Mouse (Mus musculus): ENCODE measurements around the gene Tbca. TPM values are rescaled to one million over a fixed set of nuclear protein-coding genes. Genes with fewer than 3 reads are reported as not detected.

The Tbca gene
- total RNA-seq, 2 experiments from 2014 or later, result 147 to 149 TPM

- intact Hi-C loops (cut with DNase I), result loop anchor here (5.0 kb wide), 1 partner anchor 168 kb away; no protein-coding TSS in a partner anchor
- DNase-seq (ENCODE audit: low spot score in 2 of 2), result no peak
These were observed 86.1 kb downstream of the Tbca start for GRCm38 (mm10) chr13:94874656-94875395.

- DNase-seq (ENCODE audit: low spot score in 2 of 2), result no peak
- intact Hi-C loops (cut with DNase I), result no loop called here
These were observed 86.7 kb downstream of the Tbca start, which contains the start of gene Otp for GRCm38 (mm10) chr13:94875396-94875880. Otp (plus strand) TSS chr13:94875602.

GRCm38 (mm10) chr13:94876286-94877210, 87.8 kb downstream of the Tbca start:
- intact Hi-C loops (cut with DNase I), result no loop called here
- no peak for DNase-seq (ENCODE audit: low spot score in 2 of 2)

- no peak for DNase-seq (ENCODE audit: low spot score in 2 of 2)
- intact Hi-C loops (cut with DNase I), result no loop called here
These were observed 88.5 kb downstream of the Tbca start for GRCm38 (mm10) chr13:94877211-94877590.

- DNase-seq (ENCODE audit: low spot score in 2 of 2), result no peak
These were observed 89.5 kb downstream of the Tbca start for GRCm38 (mm10) chr13:94877991-94878745.

GRCm38 (mm10) chr13:94881201-94881600, 92.5 kb downstream of the Tbca start:
- intact Hi-C loops (cut with DNase I), result loop anchor here (5.0 kb wide), 1 partner anchor 284 kb away; no protein-coding TSS in a partner anchor
- DNase-seq (ENCODE audit: low spot score in 2 of 2), result no peak

More at GRCm38 (mm10) chr13:94877991-94878745, 89.5 kb downstream of the Tbca start:
- intact Hi-C loops (cut with DNase I), result no loop called here

- no peak for DNase-seq (ENCODE audit: low spot score in 2 of 2)
These were observed 93.5 kb downstream of the Tbca start for GRCm38 (mm10) chr13:94882221-94882620.

GRCm38 (mm10) chr13:94882711-94883145, 94.0 kb downstream of the Tbca start:
- no peak for DNase-seq (ENCODE audit: low spot score in 2 of 2)
- intact Hi-C loops (cut with DNase I), result loop anchor here (5.0 kb wide), 1 partner anchor 285 kb away; no protein-coding TSS in a partner anchor

More at GRCm38 (mm10) chr13:94882221-94882620, 93.5 kb downstream of the Tbca start:
- intact Hi-C loops (cut with DNase I), result loop anchor here (5.0 kb wide), 1 partner anchor 285 kb away; no protein-coding TSS in a partner anchor

GRCm38 (mm10) chr13:94883163-94883965, 94.7 kb downstream of the Tbca start:
- no peak for DNase-seq (ENCODE audit: low spot score in 2 of 2)
- intact Hi-C loops (cut with DNase I), result loop anchor here (5.0 kb wide), 1 partner anchor 286 kb away; no protein-coding TSS in a partner anchor

- no peak for DNase-seq (ENCODE audit: low spot score in 2 of 2)
- intact Hi-C loops (cut with DNase I), result loop anchor here (5.0 kb wide), 1 partner anchor 287 kb away; no protein-coding TSS in a partner anchor
These were observed 95.6 kb downstream of the Tbca start for GRCm38 (mm10) chr13:94883966-94884960.

- intact Hi-C loops (cut with DNase I), result no loop called here
- no peak for DNase-seq (ENCODE audit: low spot score in 2 of 2)
These were observed 96.9 kb downstream of the Tbca start for GRCm38 (mm10) chr13:94885291-94886235.

Other genes with a start within 250 kb of the Tbca start
- under 1 TPM in 1 of 2 experiments, not detected in 1; 0.27 TPM for gene Otp, start 86.7 kb downstream of the Tbca start, total RNA-seq (2021)
- gene Wdr41, start 187.4 kb downstream of the Tbca start, total RNA-seq (2021), result 10 to 100 TPM; 24.0 to 24.4 TPM